Mouse (Mus musculus): Measurements from ENCODE around the gene Ggact. TPM values are rescaled to one million over a fixed set of nuclear protein-coding genes. Genes with fewer than 3 reads are reported as not detected.
A peak's percentile ranks its signal among the peaks of the same experiment; 100 is the strongest.

Gene Ggact
- polyA plus RNA-seq, 1 experiment, result 151 TPM

GRCm38 (mm10) chr14:122887278-122887677, 26.3 kb downstream of the Ggact start:
- no peaks in the 10 kb centered on the region for H3K27me3 ChIP-seq (ENCODE audit: control insufficient read depth, insufficient read depth, low read length)
- no peak overlapping the region for H3K4me3 ChIP-seq (ENCODE audit: low read depth, low read length)

DNA sequence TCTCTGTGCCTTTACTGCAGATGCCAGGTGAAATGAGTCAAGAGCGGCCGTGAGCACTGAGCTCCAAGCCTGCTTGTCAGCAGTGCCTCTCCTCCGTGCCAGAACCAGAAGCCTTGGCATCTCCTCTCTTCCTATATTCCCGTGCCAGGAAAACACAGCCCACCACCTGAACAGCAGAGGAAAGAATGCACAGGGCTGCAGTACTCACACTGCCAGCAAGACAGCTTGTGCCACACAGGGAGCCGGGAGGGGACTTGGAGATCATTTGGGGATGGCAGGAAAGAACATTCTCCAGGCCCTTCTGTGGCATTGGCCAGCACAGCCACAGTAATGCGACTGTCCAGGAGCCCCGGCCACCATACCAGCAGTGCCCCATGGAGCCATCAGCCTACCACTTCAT, 27.7 kb downstream of the Ggact start:
- Histone ChIP-seq H3K27ac (ENCODE audit: insufficient read depth, low read depth, low read length) (no peak overlapping the region), H3K4me3 (ENCODE audit: low read depth, low read length) (no peak overlapping the region), H3K4me1 (ENCODE audit: control insufficient read depth, insufficient read depth, insufficient read length, low read length) (peaks cover 6% of the 10 kb centered on the region), H3K36me3 (ENCODE audit: control insufficient read depth, insufficient read depth, low read length) (peaks cover 34% of the 10 kb centered on the region), H3K27me3 (ENCODE audit: control insufficient read depth, insufficient read depth, low read length) (no peaks in the 10 kb centered on the region)
- 84% methylated on average over 7 of the region's 7 CpGs for WGBS
- TF ChIP-seq CTCF (IDR thresholded peaks at IDR 0.05; ENCODE audit: extremely low read depth, insufficient read length, insufficient replicate concordance, low read depth, low read length), result no peak
- TF ChIP-seq POLR2A (IDR thresholded peaks at IDR 0.05; ENCODE audit: low read depth, low read length), result no peak

More at GRCm38 (mm10) chr14:122887278-122887677, 26.3 kb downstream of the Ggact start:
- TF ChIP-seq POLR2A (IDR thresholded peaks at IDR 0.05; ENCODE audit: low read depth, low read length) (no peak), CTCF (IDR thresholded peaks at IDR 0.05; ENCODE audit: extremely low read depth, insufficient read length, insufficient replicate concordance, low read depth, low read length) (no peak)
- 78% methylated on average over 1 of the region's 1 CpGs for WGBS
- Histone ChIP-seq H3K4me1 (ENCODE audit: control insufficient read depth, insufficient read depth, insufficient read length, low read length) (peaks cover 6% of the 10 kb centered on the region), H3K36me3 (ENCODE audit: control insufficient read depth, insufficient read depth, low read length) (peaks cover 44% of the 10 kb centered on the region), H3K27ac (ENCODE audit: insufficient read depth, low read depth, low read length) (no peak overlapping the region)

DNA sequence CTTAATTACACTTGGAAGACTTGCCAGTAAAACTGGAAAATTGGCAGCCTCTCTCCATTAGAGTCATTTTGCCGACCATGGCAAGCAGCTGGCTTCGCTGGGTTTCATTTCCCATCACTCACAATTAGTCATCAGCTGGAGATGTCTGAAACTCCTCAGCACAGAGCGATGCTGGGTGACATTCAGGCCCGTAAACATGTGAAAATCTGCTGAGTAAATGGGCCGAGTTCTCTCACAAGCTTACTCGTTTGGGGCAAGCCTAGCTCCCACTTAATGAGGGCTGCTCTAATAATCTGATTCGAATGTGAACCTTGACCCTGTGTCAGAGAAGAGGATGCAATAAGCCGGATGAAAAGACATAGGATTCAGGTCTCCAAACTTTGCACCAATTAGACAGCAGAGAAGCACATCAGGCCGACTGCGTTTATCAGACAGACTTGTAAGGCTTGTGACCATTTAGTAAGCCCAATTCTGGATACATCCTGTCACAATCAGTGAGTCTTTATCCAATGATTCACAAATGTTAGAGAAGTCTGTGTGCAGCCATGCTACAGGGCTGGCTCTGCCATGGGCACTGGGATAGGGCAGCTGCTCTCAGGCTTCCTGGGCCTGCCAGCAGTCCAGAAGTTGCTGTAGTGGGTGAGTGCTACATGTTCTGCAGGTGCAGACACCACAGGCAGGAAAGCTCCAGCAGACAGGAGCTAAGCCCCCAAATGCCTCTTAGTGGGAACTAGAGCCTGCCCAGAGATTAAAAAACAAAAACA, 29.6 kb downstream of the Ggact start:
- Histone ChIP-seq H3K4me3 (ENCODE audit: low read depth, low read length) (no peak overlapping the region), H3K27ac (ENCODE audit: insufficient read depth, low read depth, low read length) (peak overlapping the region; percentile 16; the same call in 1 of the 2 replicates), H3K27me3 (ENCODE audit: control insufficient read depth, insufficient read depth, low read length) (no peaks in the 10 kb centered on the region), H3K36me3 (ENCODE audit: control insufficient read depth, insufficient read depth, low read length) (peaks cover 18% of the 10 kb centered on the region), H3K4me1 (ENCODE audit: control insufficient read depth, insufficient read depth, insufficient read length, low read length) (peaks cover 13% of the 10 kb centered on the region)
- TF ChIP-seq POLR2A (IDR thresholded peaks at IDR 0.05; ENCODE audit: low read depth, low read length), result no peak
- no peak for TF ChIP-seq CTCF (IDR thresholded peaks at IDR 0.05; ENCODE audit: extremely low read depth, insufficient read length, insufficient replicate concordance, low read depth, low read length)
- 19% methylated on average over 10 of the region's 10 CpGs for WGBS

GRCm38 (mm10) chr14:122883410-122883806, 30.1 kb downstream of the Ggact start:
- Histone ChIP-seq H3K4me3 (ENCODE audit: low read depth, low read length) (no peak overlapping the region), H3K27me3 (ENCODE audit: control insufficient read depth, insufficient read depth, low read length) (no peaks in the 10 kb centered on the region), H3K4me1 (ENCODE audit: control insufficient read depth, insufficient read depth, insufficient read length, low read length) (peaks cover 13% of the 10 kb centered on the region), H3K36me3 (ENCODE audit: control insufficient read depth, insufficient read depth, low read length) (peaks cover 16% of the 10 kb centered on the region), H3K27ac (ENCODE audit: insufficient read depth, low read depth, low read length) (no peak overlapping the region)
- WGBS, result 71% methylated on average over 4 of the region's 4 CpGs
- no peak for TF ChIP-seq CTCF (IDR thresholded peaks at IDR 0.05; ENCODE audit: extremely low read depth, insufficient read length, insufficient replicate concordance, low read depth, low read length)
- no peak for TF ChIP-seq POLR2A (IDR thresholded peaks at IDR 0.05; ENCODE audit: low read depth, low read length)

GRCm38 (mm10) chr14:122882795-122883409, 30.7 kb downstream of the Ggact start:
- TF ChIP-seq POLR2A (IDR thresholded peaks at IDR 0.05; ENCODE audit: low read depth, low read length), result no peak
- no peak for TF ChIP-seq CTCF (IDR thresholded peaks at IDR 0.05; ENCODE audit: extremely low read depth, insufficient read length, insufficient replicate concordance, low read depth, low read length)

GRCm38 (mm10) chr14:122882201-122882639, 31.3 kb downstream of the Ggact start:
- no peaks in the 10 kb centered on the region for H3K27me3 ChIP-seq (ENCODE audit: control insufficient read depth, insufficient read depth, low read length)
- H3K36me3 ChIP-seq (ENCODE audit: control insufficient read depth, insufficient read depth, low read length), result peaks cover 10% of the 10 kb centered on the region
- no peak for TF ChIP-seq CTCF (IDR thresholded peaks at IDR 0.05; ENCODE audit: extremely low read depth, insufficient read length, insufficient replicate concordance, low read depth, low read length)
- no peak for TF ChIP-seq POLR2A (IDR thresholded peaks at IDR 0.05; ENCODE audit: low read depth, low read length)
- peaks cover 13% of the 10 kb centered on the region for H3K4me1 ChIP-seq (ENCODE audit: control insufficient read depth, insufficient read depth, insufficient read length, low read length)
- no peak overlapping the region for H3K27ac ChIP-seq (ENCODE audit: insufficient read depth, low read depth, low read length)
- H3K4me3 ChIP-seq (ENCODE audit: low read depth, low read length), result no peak overlapping the region
- WGBS, result 89% methylated on average over 9 of the region's 9 CpGs

More at GRCm38 (mm10) chr14:122882795-122883409, 30.7 kb downstream of the Ggact start:
- no peak overlapping the region for H3K27ac ChIP-seq (ENCODE audit: insufficient read depth, low read depth, low read length)
- H3K27me3 ChIP-seq (ENCODE audit: control insufficient read depth, insufficient read depth, low read length), result no peaks in the 10 kb centered on the region
- H3K36me3 ChIP-seq (ENCODE audit: control insufficient read depth, insufficient read depth, low read length), result peaks cover 14% of the 10 kb centered on the region
- H3K4me3 ChIP-seq (ENCODE audit: low read depth, low read length), result no peak overlapping the region
- 86% methylated on average over 7 of the region's 7 CpGs for WGBS
- peaks cover 13% of the 10 kb centered on the region for H3K4me1 ChIP-seq (ENCODE audit: control insufficient read depth, insufficient read depth, insufficient read length, low read length)

DNA sequence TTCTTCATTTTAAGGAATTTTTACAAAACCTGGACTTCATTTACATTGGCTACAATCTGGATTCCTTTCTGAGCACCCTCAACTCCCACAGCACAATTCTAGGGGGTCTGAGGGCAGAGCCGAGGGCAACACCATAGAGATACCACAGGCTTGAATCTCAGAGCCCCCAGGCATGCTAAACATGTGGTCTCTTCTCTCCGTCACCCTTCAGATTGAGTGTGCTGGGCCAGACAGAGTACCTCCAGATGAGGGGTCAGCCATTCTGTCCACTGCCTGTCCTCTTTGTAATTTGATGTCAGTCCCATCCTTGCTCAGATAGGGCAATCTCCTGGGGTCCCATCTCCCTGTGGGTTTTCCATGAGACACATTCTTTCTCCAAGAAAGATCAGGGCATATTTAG, 31.9 kb downstream of the Ggact start:
- Histone ChIP-seq H3K27me3 (ENCODE audit: control insufficient read depth, insufficient read depth, low read length) (no peaks in the 10 kb centered on the region), H3K4me1 (ENCODE audit: control insufficient read depth, insufficient read depth, insufficient read length, low read length) (peaks cover 13% of the 10 kb centered on the region), H3K27ac (ENCODE audit: insufficient read depth, low read depth, low read length) (no peak overlapping the region), H3K36me3 (ENCODE audit: control insufficient read depth, insufficient read depth, low read length) (peaks cover 9% of the 10 kb centered on the region), H3K4me3 (ENCODE audit: low read depth, low read length) (no peak overlapping the region)
- 92% methylated on average over 2 of the region's 2 CpGs for WGBS
- TF ChIP-seq POLR2A (IDR thresholded peaks at IDR 0.05; ENCODE audit: low read depth, low read length), result no peak
- no peak for TF ChIP-seq CTCF (IDR thresholded peaks at IDR 0.05; ENCODE audit: extremely low read depth, insufficient read length, insufficient replicate concordance, low read depth, low read length)
